Mouse (Mus musculus): ENCODE results near the gene Fbxo40.

Fbxo40 gene

DNA sequence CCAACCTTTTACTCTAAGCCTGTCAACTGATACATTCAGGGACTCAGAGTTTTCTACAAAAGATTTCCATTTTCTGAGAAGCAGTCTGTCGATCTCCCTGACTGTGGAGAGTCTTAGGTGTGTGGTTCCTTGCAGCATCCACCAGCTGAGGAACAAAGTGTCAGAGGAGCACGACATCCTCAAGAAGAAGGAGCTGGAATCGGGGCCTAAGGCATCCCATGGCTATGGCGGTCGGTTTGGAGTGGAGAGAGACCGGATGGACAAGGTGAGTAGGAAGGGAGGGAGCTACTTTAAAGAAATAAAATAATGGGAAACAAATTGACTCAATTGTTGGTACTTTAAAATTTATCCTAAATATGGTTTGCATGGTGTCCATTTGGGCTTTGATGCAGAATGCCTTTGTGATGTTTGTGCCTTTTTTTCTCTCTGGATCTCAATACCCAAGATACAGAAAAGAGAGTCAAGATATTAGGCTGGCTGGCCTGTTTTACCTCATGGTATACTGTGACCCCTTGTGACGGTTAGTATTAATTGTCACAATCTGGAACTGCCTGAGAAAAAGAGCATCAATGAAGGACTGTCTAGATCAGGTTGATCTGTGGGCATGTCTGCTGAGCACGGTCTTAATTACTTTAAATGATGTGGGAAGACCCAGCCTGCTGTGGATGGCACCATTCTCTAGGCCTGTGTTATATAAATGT is 43.7 kb downstream of the Fbxo40 start:
- no peak for DNase-seq (ENCODE audit: low spot score in 2 of 2)

DNA sequence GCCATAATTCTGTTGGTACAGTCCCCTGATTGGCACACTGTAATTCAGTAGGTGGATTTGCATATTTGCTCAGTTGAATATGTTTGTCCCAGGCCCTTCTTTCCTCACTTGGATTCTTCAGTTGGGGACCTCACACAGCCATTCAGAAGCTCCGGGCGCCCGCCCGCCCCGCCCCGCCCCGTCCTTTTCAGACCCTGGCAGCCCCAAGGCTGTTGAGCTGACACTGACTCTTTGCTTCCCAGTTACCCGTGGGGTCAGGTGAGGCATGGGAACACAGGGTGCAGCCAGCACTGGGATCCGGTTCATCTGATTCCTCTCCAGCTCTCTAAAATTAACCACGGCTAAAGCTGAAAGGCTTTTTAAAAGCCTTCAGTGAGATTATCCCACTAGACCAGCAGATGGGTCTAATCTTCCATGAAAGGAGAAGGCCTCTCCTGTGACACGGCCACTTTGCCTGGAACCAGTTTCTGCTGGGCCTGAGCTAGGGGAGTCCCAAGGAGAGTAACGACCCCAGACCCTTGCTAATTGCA is 45.3 kb downstream of the Fbxo40 start:
- peak; percentile 75 to 82 for DNase-seq (ENCODE audit: low spot score in 2 of 2)

DNA sequence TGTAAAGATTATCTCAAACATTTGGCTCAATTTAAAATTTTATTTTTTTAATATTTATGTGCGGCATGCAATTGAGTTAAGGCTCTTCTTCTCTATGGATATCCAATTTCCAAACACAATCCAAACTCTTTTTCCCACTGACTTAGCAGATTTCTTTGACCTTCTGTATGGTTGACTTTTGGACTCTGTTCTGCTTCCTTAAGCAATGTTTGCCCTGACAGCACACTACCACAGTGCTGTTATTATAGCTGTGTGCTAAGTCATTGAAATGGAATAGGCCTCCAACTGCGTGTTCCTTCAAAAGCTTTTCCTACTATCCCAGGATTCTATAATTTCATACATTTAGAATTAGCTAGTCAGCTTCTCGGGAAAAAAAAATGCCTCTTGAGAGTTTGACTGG is 46.7 kb downstream of the Fbxo40 start:
- no peak for DNase-seq (ENCODE audit: low spot score in 2 of 2)

DNA sequence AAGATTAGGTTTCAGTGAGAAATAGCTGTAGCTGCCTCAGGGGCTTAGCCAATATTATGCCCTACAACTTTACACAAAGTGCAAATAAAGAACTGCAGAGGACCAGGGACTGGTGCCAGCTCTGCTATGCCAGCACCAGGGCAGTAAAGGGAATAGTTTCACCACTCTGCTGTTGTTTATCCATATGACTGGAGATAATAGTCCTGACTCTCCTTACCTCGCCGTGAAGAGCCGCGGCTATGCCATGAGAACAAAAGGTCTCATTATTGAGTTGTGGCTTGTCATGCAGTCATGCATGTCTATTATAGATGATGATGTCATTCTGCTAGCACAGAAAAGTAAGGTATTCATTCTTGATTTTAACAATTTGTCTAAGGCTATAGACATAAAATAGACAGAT is 48.4 kb downstream of the Fbxo40 start:
- DNase-seq (ENCODE audit: low spot score in 2 of 2) = no peak

DNA sequence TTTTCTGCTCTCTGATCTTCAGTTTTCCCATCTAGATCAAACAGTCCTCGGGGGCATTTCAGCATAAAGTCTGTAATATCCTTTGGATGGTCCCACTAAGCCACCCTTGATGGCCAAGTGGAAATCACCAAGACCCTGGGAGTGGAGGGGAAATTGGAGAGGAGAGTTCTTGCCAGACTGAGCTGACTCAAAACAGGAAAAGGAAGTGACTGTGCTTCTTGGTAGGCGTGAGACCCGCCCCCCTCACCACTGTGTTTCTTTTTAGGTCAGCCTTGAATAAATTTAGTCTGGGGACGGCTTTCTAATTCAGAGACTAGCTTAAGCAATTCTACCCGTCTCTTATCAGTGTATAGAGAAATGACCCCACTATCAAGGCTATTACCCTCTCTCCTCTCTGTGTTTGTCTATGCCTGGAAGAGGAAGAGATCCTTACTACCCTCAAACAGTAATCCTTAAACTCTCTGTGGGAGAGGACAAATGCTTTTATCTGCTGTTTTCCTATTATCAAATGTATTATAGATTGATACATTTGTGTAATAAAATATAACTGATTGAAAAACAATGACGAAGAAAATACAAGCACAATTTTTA is 49.0 kb downstream of the Fbxo40 start:
- DNase-seq (ENCODE audit: low spot score in 2 of 2) = peak; percentile 40 to 61

DNA sequence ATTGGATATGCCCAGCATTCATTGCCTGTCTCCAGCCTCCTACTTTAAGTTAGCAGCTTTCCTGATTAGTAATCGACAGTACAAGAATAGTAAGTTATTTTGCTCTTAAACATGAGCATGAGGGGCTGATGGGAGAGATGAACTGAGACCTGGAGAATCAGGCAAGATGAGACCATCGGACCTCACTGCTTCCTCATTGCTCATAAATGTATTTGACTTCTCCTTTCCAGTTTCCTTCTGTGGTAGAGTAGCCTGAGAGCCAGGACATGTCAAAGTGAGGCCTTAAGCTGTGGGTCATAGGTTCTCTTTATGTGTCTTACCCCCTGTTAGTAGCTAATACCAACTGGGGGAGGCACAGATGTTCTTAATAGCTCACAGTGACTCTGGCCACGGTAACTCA is 54.5 kb downstream of the Fbxo40 start:
- peak in 1 of 2 experiments; percentile 28 for DNase-seq (ENCODE audit: low spot score in 2 of 2)

DNA sequence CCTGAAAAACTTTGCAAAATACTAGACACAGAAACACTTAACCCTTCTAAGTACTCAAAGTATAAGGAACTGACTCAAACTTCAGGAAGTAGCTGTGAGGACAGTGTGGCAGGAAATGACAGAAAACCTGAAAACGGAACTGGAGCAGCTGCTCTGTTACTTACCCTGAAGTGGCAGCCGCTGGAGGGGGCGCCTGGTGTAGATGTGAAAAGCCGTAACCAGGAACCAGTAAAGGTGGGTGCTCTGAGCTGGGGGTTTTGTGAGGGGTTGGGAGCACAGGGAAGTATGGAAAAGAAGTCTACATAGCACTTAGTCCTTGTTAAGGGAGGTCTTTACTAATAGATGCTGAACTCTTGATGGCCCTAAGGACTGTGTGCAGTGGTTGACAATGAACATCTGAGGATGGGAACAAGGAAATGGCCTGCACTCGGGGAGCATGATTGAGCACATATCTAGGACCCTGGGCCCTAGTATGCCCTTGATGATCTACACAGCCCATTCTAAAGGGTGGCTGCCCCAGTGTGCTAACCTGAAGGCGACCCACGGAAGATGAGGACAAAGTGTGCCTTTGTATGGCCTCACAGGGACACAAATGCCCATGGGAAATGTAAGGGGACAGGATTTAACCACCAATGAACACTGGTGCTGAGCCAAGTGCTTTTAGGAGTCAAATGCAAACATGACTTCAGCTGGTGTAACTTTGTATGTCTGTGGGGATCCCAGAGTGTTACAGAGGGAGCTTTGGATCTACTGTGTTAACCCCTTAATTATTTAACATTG is 55.2 kb downstream of the Fbxo40 start, which contains the start of gene Hcls1:
Hcls1 (plus strand) TSS at position 143 of the 780 bp plus-strand sequence.
- peak; percentile 50 to 69 for DNase-seq (ENCODE audit: low spot score in 2 of 2)

DNA sequence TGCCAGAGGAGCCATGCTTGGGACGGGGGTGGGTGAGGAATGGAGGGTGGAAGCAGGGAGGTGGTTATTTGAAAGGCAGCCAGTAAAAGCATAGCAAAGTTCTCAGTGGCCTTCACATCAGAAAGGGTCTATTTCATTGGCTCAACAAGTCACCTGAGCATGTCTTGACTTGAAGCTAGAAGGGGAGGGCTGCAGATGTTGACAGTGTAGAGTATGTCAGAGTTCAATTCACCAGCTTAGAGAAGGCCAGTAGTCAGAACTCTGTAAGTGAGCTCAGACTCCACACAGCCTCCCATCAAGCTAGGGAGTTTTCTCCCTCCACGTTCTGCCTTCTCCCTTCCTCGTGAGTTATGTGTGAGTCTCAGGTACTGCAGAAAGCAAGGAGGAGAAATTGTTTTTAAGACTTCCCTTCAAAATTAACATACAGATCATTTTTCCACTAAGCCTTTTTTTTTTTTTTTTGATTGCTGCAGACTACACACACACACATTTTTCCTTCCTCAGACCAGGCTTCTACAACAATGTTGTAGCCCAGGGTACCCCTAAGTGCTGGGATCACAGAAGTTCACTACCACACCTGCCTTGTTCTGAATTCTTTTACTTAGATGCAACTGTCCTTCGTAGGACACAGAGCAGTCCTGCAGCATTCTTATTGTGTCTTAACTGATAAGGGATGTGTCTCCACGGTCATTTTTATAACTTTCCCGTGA is 56.0 kb downstream of the Fbxo40 start:
- peak in 1 of 2 experiments; percentile 52 for DNase-seq (ENCODE audit: low spot score in 2 of 2)

DNA sequence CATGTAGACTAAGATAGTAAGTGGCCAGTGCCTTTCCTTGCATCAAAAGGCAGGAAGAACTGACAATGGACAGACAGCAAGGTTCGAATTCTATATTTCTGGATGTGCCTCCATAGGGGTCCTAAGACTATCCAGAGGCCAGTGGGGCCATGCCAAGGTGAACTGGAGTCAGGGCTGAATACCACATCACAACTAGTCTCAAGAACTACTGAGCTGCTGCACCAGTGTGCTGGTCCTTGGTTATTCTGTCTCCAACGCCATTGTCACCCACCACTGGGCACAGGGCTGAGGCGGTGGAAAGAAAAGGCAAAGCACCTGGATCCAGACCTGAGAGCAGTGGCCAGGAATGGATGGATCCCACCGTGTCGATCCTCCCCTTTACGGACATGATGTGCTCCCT is 57.7 kb downstream of the Fbxo40 start:
- no peak for DNase-seq (ENCODE audit: low spot score in 2 of 2)

DNA sequence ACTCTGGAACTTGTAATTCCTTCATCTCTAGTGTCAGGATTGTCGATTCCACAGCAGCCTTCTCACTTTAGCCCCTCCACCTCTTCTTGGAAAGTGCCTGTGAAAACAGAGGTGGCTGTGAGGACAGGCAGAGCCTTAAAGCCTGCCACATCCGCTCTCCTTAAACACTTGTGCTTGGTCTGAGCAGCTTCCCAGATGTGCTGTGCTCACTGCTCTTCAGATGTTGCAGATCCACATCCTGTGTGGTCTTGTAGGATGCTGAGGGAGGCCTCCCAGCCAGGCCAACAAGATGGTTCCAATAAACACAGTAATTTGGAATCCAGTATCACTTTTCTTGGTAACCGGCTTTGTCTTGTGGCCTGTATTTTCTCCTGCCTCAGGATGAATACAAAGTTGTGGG is 58.3 kb downstream of the Fbxo40 start:
- DNase-seq (ENCODE audit: low spot score in 2 of 2) = no peak

DNA sequence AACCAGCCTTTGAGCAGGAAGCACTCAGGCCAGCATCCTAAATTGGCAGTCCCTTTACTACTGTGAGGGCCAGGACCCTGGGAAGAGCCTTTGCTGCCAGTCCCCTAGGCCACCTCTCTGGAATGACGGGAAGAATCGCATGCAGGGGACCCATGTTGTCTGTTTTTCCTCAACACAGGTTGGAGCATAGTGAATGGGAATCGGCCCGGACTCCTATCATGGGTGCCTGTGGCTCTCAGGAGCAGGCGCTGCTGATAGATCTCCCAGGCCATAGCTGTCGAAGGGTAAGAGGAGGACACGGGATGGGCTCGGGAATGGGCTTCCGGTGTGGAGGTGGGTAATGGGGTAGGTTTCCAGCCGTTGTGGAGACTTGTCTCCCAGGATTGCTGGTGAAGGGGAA is 58.9 kb downstream of the Fbxo40 start:
- no peak for DNase-seq (ENCODE audit: low spot score in 2 of 2)

DNA sequence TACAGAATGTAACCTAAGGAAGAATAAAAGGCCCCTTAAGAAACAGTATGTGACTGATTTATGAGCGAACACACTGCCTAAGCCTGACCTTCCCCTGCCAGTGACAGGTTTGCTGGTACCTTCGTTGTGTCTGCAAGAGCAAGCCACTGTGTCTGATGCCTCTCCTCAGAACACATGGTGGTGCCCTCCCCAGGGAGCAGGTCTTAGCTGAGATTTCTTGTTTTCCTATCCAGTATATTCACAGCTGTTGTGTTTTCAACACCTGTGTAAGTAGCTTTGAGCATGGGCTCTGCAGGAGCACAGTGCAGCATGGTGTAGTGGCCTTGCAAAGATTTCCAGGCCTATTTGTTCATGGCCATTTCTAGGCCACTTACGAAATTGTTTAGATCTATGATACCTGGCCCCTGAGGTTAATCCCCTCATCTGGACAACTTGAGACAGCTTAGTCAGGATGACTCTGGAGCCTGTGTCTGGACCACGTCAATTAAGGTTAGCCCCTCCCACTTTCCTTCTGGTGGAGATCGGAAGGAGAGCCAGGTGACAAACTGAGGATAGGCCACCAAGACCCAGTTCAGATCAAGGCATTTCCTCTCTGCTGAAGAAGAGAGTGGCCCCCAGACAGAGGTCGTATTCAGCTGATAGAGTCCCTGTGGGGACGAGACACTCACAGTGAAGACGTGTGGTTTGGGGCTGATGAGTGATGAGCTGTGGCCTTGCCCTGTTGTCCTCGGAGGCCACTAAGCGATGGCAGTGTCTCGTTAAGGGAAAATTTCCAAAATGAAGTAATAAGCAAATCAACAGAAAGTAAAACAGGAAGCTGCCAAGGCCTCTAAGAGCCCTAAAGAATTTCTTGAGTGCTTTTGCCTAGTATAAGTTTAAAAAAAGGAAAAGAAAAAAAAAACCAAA is 59.8 kb downstream of the Fbxo40 start:
- no peak for DNase-seq (ENCODE audit: low spot score in 2 of 2)

DNA sequence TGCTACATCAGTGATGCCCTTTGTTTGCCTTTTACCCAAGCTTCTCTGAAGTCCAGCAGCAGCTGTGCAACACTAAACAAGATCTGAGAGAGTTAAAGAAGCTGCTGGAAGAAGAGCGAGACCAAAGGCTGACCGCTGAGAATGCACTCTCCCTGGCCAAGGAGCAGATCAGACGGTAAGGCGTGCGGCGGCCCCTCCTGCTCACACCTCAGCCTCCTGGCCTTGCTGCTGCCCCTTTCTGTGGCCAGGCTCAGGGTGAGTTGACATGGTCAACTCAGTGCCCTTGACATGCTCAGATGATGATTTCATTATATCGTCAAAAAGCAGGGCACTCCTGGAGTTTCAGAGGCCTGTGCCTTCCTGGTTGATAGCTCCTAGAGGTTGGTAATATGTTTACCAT is 61.1 kb downstream of the Fbxo40 start:
- DNase-seq (ENCODE audit: low spot score in 2 of 2) = no peak

DNA sequence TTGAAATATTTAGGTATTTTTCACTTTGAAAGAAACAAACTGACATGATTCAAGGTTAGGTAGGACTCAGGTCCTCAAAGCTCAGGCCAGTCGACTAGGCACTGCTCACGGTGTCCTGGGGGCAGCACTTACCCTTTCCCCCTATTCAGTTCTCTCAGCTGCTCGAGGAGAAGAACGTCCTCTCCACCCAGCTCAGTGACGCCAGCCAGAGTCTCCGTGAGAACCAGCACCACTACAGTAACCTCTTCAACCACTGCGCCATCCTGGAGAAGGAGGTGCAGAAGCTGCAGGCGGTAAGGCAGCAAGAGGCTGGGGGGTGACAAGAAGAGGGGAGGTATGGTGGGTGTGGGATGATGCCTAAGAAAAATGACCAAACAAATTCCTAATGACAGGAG is 62.2 kb downstream of the Fbxo40 start:
- no peak for DNase-seq (ENCODE audit: low spot score in 2 of 2)

DNA sequence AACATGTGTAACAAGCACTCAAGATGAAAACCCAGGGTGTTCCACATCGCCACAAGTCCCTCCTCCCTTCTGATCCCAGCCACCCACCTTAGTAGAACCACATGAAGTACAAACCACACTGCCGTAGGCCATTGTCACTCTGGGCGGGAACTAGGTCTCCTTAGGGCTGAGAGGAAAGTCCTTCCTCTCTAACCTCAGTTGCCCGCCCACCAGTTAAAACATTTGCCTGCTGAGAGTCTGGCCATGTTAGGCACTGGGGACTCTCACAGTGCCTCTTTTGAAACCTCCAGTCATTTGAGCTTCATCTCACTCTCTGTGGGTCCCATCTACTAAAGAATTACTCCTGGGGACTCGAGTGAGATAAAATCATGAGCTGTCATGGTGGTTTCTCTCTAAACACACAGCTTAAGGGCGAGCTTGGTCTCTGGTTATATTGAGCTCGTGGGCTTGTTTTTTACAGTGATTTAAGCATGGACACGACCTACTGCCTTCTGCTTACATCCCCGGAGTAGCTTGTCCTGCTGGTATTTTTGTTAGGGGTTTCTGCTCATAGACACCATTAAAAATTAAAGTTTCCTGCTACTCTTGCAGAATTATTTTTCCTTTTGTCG is 62.7 kb downstream of the Fbxo40 start:
- DNase-seq (ENCODE audit: low spot score in 2 of 2) = no peak

DNA sequence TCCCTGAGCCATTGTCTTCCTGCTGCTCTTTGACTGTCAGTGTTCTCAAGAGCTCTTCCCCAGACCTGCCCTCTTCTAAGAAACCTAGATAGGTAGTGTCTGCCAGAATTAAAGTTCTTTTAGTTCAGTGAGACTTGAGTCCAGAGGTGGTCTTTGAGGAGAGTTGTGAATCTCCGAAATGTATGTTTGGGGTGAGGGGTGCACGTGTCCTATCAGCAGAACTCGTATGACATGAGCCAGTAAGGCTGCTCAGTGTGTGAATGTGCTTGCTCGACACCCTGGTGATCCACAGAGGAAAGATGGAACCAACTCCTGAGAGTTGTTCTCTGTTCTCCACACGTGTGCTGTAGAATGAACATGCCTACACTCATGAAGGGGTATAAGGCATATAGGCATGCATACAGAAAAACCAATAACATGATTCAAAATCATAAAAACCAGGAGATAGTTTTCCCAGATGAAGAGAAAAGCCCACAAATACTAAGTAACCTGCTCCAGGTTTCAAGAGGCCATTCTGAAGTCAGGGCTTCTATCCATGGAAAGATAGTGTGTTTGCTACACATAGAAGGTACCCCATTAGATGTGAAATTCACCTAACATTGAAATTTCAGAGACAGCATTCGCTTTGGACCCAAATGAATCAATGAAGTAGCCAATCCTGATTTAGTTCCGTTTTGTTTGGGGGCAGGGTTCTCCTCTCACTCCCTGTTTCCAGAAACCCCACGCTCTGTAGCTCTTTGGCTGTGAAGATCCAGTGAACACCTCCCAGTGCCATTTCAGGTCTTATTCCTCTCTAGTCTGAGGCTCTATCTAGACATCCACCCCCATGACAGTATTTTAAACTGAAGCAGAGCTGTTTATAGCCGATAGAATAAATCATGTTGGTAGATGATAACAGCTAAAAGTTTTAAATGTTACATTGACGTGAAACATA is 63.5 kb downstream of the Fbxo40 start:
- no peak for DNase-seq (ENCODE audit: low spot score in 2 of 2)

DNA sequence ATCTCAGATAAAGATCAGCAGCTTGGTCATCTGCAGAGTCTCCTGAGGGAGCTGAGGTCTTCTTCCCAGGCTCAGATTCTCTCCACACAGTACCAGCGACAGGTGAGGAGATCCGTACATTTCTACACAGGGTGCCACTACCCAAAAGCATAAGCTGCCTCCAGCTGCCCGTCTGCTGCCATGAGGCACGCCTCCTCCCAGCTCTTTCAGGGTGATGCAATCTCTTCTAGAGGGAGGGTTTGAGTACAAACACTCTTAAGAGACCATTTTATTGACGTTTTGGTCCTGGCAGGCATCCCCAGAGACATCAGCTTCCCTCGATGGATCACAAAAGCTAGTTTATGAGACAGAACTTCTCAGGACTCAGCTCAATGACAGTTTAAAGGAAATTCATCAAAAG is 64.5 kb downstream of the Fbxo40 start:
- no peak for DNase-seq (ENCODE audit: low spot score in 2 of 2)

DNA sequence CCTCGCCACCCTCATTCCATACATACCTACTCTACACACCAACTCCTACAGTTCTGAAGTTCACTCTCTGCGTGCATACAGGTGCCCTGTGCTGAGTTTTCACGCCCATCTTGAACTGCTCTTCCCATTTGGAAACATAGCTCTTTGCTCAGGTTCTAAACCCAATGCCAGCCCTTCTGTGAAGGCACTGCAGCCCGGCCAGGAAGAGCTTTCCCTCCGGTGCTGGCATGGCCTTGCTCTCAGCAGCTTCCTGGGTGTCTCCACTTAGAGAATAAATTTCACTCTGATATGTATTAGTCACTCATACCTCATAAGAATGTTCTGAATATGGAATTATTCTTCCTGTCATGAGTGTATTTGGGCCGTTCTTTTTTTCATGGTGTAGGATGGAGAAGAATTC is 64.9 kb downstream of the Fbxo40 start:
- no peak for DNase-seq (ENCODE audit: low spot score in 2 of 2)

DNA sequence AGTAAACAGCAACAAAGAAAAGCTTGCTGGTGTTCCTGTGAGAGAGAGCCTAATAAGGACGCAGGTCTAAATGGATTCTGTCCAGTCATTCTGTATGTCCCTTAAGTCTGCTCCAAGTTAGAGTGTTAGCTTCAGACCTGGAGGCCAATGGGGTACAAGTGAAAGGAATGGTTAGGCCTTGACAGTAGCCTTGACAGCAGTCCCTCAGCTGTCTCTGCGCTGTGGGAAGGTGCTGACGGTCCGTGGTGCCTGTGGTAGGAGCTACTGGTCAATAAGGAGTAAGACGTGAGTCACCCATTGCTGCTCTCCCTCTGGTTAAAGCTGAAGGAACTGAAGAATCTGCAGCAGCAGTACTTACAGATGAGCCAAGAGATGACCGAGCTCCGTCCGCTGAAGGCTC is 66.0 kb downstream of the Fbxo40 start:
- no peak for DNase-seq (ENCODE audit: low spot score in 2 of 2)

Measured in heart, adult 9 months (tissue).